Mouse (Mus musculus): Measurements from ENCODE around the gene Dleu7. TPM values are rescaled to one million over a fixed set of nuclear protein-coding genes. Genes with fewer than 3 reads are reported as not detected.

The Dleu7 gene
- polyA plus RNA-seq, 1 experiment from 2014 or later = 1.4 TPM

GRCm38 (mm10) chr14:62245557-62245956, 47.3 kb downstream of the Dleu7 start:
- Histone ChIP-seq H3K27ac (ENCODE audit: poor library complexity, severe bottlenecking) (no peak overlapping the region), H3K36me3 (no peaks in the 10 kb centered on the region), H3K27me3 (replicated peaks) (no peaks in the 10 kb centered on the region), H3K4me1 (replicated peaks) (peaks cover 6% of the 10 kb centered on the region), H3K9me3 (replicated peaks) (no peaks in the 10 kb centered on the region), H3K4me2 (no peak overlapping the region), H3K9ac (no peak overlapping the region), H3K4me3 (no peak overlapping the region)
- 13% methylated on average over 4 of the region's 4 CpGs for WGBS
- ATAC-seq (ENCODE audit: insufficient number of reproducible peaks, low FRiP score) = no peak

- Histone ChIP-seq H3K4me3 (no peak overlapping the region), H3K36me3 (no peaks in the 10 kb centered on the region), H3K9ac (no peak overlapping the region), H3K4me2 (no peak overlapping the region), H3K9me3 (replicated peaks) (no peaks in the 10 kb centered on the region), H3K27ac (ENCODE audit: poor library complexity, severe bottlenecking) (no peak overlapping the region), H3K4me1 (replicated peaks) (peaks cover 6% of the 10 kb centered on the region), H3K27me3 (replicated peaks) (no peaks in the 10 kb centered on the region)
- ATAC-seq (ENCODE audit: insufficient number of reproducible peaks, low FRiP score) = no peak
- 45% methylated on average over 2 of the region's 2 CpGs for WGBS
Measured at GRCm38 (mm10) chr14:62243530-62243929, 49.3 kb downstream of the Dleu7 start.

GRCm38 (mm10) chr14:62235969-62236368, 56.9 kb downstream of the Dleu7 start:
- Histone ChIP-seq H3K9ac (no peak overlapping the region), H3K27me3 (replicated peaks) (no peaks in the 10 kb centered on the region), H3K4me3 (no peak overlapping the region), H3K9me3 (replicated peaks) (no peaks in the 10 kb centered on the region), H3K4me1 (replicated peaks) (peaks cover 6% of the 10 kb centered on the region; the same call in 1 of the 2 replicates), H3K27ac (ENCODE audit: poor library complexity, severe bottlenecking) (no peak overlapping the region), H3K36me3 (no peaks in the 10 kb centered on the region), H3K4me2 (no peak overlapping the region)
- 44% methylated on average over 7 of the region's 7 CpGs for WGBS
- no peak for ATAC-seq (ENCODE audit: insufficient number of reproducible peaks, low FRiP score)

- no peaks in the 10 kb centered on the region for H3K27me3 ChIP-seq (replicated peaks)
- no peak overlapping the region for H3K27ac ChIP-seq (ENCODE audit: poor library complexity, severe bottlenecking)
- 61% methylated on average over 1 of the region's 1 CpGs for WGBS
- H3K36me3 ChIP-seq = no peaks in the 10 kb centered on the region
- no peak overlapping the region for H3K9ac ChIP-seq
- ATAC-seq (ENCODE audit: insufficient number of reproducible peaks, low FRiP score) = no peak
- peaks cover 6% of the 10 kb centered on the region; the same call in 1 of the 2 replicates for H3K4me1 ChIP-seq (replicated peaks)
- H3K4me2 ChIP-seq = no peak overlapping the region
- H3K4me3 ChIP-seq = no peak overlapping the region
- no peaks in the 10 kb centered on the region for H3K9me3 ChIP-seq (replicated peaks)
Measured at GRCm38 (mm10) chr14:62235214-62235613, 57.6 kb downstream of the Dleu7 start.

- Histone ChIP-seq H3K4me3 (no peak overlapping the region), H3K27ac (ENCODE audit: poor library complexity, severe bottlenecking) (no peak overlapping the region), H3K4me1 (replicated peaks) (peaks cover 4% of the 10 kb centered on the region; the same call in 1 of the 2 replicates), H3K4me2 (no peak overlapping the region), H3K27me3 (replicated peaks) (no peaks in the 10 kb centered on the region), H3K36me3 (no peaks in the 10 kb centered on the region), H3K9ac (no peak overlapping the region), H3K9me3 (replicated peaks) (no peaks in the 10 kb centered on the region)
- whole genome bisulfite sequencing = 55% methylated on average over 3 of the region's 3 CpGs
- no peak for ATAC-seq (ENCODE audit: insufficient number of reproducible peaks, low FRiP score)
Measured at GRCm38 (mm10) chr14:62230968-62231367, 61.9 kb downstream of the Dleu7 start.

- Histone ChIP-seq H3K4me1 (replicated peaks) (no peaks in the 10 kb centered on the region), H3K9ac (no peak overlapping the region), H3K27ac (ENCODE audit: poor library complexity, severe bottlenecking) (no peak overlapping the region), H3K4me3 (no peak overlapping the region), H3K36me3 (no peaks in the 10 kb centered on the region), H3K9me3 (replicated peaks) (no peaks in the 10 kb centered on the region), H3K4me2 (no peak overlapping the region), H3K27me3 (replicated peaks) (no peaks in the 10 kb centered on the region)
- 80% methylated on average over 5 of the region's 5 CpGs for WGBS
- ATAC-seq (ENCODE audit: insufficient number of reproducible peaks, low FRiP score) = no peak
Measured at GRCm38 (mm10) chr14:62227101-62227500, 65.7 kb downstream of the Dleu7 start.

GRCm38 (mm10) chr14:62226576-62227047, 66.2 kb downstream of the Dleu7 start:
- H3K9ac ChIP-seq = no peak overlapping the region
- no peak overlapping the region for H3K4me3 ChIP-seq
- H3K27ac ChIP-seq (ENCODE audit: poor library complexity, severe bottlenecking) = no peak overlapping the region
- no peak for ATAC-seq (ENCODE audit: insufficient number of reproducible peaks, low FRiP score)
- no peaks in the 10 kb centered on the region for H3K27me3 ChIP-seq (replicated peaks)
- 73% methylated on average over 11 of the region's 11 CpGs for WGBS
- H3K4me1 ChIP-seq (replicated peaks) = no peaks in the 10 kb centered on the region
- no peaks in the 10 kb centered on the region for H3K9me3 ChIP-seq (replicated peaks)
- H3K36me3 ChIP-seq = no peaks in the 10 kb centered on the region
- no peak overlapping the region for H3K4me2 ChIP-seq

Other genes starting within 250 kb of the Dleu7 start
- gene Rnaseh2b, start 458 bp downstream of the Dleu7 start, polyA plus RNA-seq (2016; fragmentation: Nextera tagmentation; extraction: Ambion mirVana) = 69.1 and 76.0 TPM in 2 replicates
- 0.06 TPM in 1 of 2 replicates, not detected in the other for gene Gucy1b2, start 163.2 kb upstream of the Dleu7 start, polyA plus RNA-seq (2016; fragmentation: Nextera tagmentation; extraction: Ambion mirVana)

All from heart, embryonic 12.5 days (tissue).